Comparison of ENCODE assay signal across 28 mouse cellular contexts in the genomic region with DNA sequence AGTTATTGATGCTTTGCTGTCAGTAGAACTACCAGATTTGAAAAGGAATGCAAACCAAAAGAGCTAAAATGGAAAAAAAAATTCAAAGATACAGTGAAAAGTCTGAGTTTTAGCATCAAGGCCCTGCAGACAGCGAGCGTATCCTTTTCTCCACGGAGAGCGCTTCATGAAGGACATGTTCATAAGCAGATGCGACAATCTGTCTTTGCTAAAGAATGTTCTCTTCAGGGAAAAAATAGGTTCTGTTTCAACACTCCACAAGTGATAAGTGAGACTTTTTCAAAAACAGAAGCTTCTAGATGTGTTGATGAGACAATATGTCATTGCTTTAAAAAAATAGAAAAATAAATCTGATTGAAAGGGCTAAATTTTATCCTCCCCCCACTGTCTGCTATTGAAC.
A peak's percentile ranks its signal among the peaks of the same experiment; 100 is the strongest.
DNase-seq lines count a peak whose midpoint lies in the region; TF ChIP-seq lines count a peak whose summit lies in the region.
"Had no signal": no experiment of that assay in that cellular context is flagged by ENCODE, and none has a peak within 500 bp of the region (broad histone marks: within the 10 kb centered on the region; RNA-seq: fewer than 3 reads in every experiment).

No protein-coding gene starts in this region.

- DNase-seq in frontal cortex, adult 2 months (ENCODE audit: extremely low spot score in 1 of 2, low spot score in 1 of 2), result peak; percentile 12 to 34
- no peak for DNase-seq in frontal cortex, postnatal 25 days (ENCODE audit: low spot score in 2 of 2)
- DNase-seq in layer of hippocampus, adult 2 months (ENCODE audit: low spot score in 2 of 2), result peak in 1 of 2 experiments; percentile 39
- DNase-seq in layer of hippocampus, postnatal 10 days (ENCODE audit: low spot score in 2 of 2), result no peak
- DNase-seq in left cerebral cortex, adult 11 months (ENCODE audit: low spot score), result peak; percentile 26
- no peak for DNase-seq in left cerebral cortex, adult 2 months (ENCODE audit: extremely low spot score in 1 of 2, low spot score in 2 of 2)
- no peak for DNase-seq in kidney, postnatal 14 days
- DNase-seq: adrenal gland, postnatal 10 days; adrenal gland, postnatal 36 days; B cell, adult 2 months; cerebellum, adult 11-12 months; cerebellum, adult 8-10 months; cerebellum, postnatal 10 days; cerebellum, postnatal 36 days; embryo, embryonic 11 days; gastrocnemius, postnatal 10 days; gastrocnemius, postnatal 36 days; heart, adult 2 months; heart, postnatal 14 days; heart, postnatal 4 days had no signal

- no peak overlapping the region for H3K4me3 ChIP-seq in layer of hippocampus, adult 2 months
- H3K4me3 ChIP-seq in left cerebral cortex, adult 2 months, result no peak overlapping the region
- H3K4me3 ChIP-seq: embryonic facial prominence, embryonic 10.5 days; embryonic facial prominence, embryonic 13.5 days; erythroblast, embryonic 14.5 days; forebrain, embryonic 12.5 days; forebrain, embryonic 15.5 days; heart, adult 2 months; heart, embryonic 10.5 days; heart, embryonic 13.5 days; hindbrain, embryonic 15.5 days had no signal

- intact Hi-C loops in left cerebral cortex, adult 2 months (cut with DNase I), result no loop called here

- peak overlapping the region; percentile 64; the same call in 1 of the 2 replicates for H3K27ac ChIP-seq in layer of hippocampus, adult 2 months
- no peak overlapping the region for H3K27ac ChIP-seq in left cerebral cortex, adult 2 months
- H3K27ac ChIP-seq: embryonic facial prominence, embryonic 10.5 days; embryonic facial prominence, embryonic 13.5 days; forebrain, embryonic 12.5 days; forebrain, embryonic 15.5 days; heart, adult 2 months; heart, embryonic 10.5 days; heart, embryonic 13.5 days; hindbrain, embryonic 15.5 days had no signal

- TF ChIP-seq CTCF in layer of hippocampus, adult 2 months (conservative IDR thresholded peaks at IDR 0.05), result no peak
- no peak for TF ChIP-seq CTCF in left cerebral cortex, adult 2 months (IDR thresholded peaks at IDR 0.05)

Comparison
In these comparisons a context has a peak if more than half of its experiments do, and no peak if none do; other contexts are left out.
1. DNase-seq: peak in frontal cortex, adult 2 months (2 of 2) and left cerebral cortex, adult 11 months (single experiment); none in frontal cortex, postnatal 25 days (0 of 2), layer of hippocampus, postnatal 10 days (0 of 2), left cerebral cortex, adult 2 months (0 of 2) and kidney, postnatal 14 days (single experiment).